Comparison of ENCODE assay signal across 9 mouse cellular contexts in the genomic region with DNA sequence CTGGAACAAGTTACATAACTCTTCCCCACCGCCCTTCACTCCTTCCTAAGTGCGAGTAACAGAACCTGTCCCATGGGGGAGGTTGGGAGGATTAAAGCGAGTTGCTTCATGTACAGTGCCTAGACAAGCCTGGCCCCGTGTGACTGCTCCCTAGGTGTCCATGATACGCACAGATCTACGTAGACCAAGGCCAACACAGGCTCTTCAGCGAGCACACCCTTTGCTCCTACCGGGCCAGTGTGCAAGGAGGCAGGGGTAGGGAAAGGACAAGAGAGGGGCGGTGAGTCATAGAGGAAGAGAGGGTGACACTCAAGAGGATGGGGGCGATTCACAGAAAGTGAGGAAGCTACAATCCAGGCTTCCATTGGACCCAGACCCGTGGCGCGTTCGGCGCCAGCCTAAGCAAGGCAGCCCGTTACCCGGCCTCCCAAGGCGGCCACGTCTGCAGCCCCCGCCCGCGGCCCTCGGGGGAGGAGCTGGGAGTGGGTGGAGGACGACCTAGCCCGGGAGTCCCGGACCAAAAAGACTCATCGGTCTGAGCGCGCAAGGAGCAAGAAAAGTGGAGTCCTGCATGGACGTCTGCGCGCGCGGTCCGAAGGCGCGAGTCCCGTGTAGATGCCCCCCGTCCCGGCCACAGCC. TPM values are rescaled to one million over a fixed set of nuclear protein-coding genes. Genes with fewer than 3 reads are reported as not detected.
A peak's percentile ranks its signal among the peaks of the same experiment; 100 is the strongest.
DNase-seq lines count a peak whose midpoint lies in the region; ATAC-seq lines count a peak whose summit lies in the region.
"Had no signal": no experiment of that assay in that cellular context is flagged by ENCODE, and none has a peak within 500 bp of the region (broad histone marks: within the 10 kb centered on the region; RNA-seq: fewer than 3 reads in every experiment).

No protein-coding gene starts in this region.

- H3K36me3 ChIP-seq in forebrain, embryonic 11.5 days (ENCODE audit: control insufficient read depth, insufficient read depth, low read length), result no peaks in the 10 kb centered on the region
- H3K36me3 ChIP-seq in limb, embryonic 15.5 days, result 0 out of 2 replicates have a peak, but pooled peaks cover under 1% of the 10 kb centered on the region
- H3K36me3 ChIP-seq in midbrain, embryonic 16.5 days (ENCODE audit: control insufficient read depth, insufficient read depth, low read length), result no peaks in the 10 kb centered on the region

- peaks cover 19% of the 10 kb centered on the region for H3K27me3 ChIP-seq in forebrain, embryonic 11.5 days (ENCODE audit: control insufficient read depth, insufficient read depth, low read length)
- H3K27me3 ChIP-seq in limb, embryonic 15.5 days, result no peaks in the 10 kb centered on the region
- H3K27me3 ChIP-seq in midbrain, embryonic 16.5 days (ENCODE audit: control insufficient read depth, insufficient read depth, low read depth, low read length), result peaks cover 24% of the 10 kb centered on the region

- H3K9me3 ChIP-seq in forebrain, embryonic 11.5 days (ENCODE audit: control insufficient read depth, low read length), result no peaks in the 10 kb centered on the region
- no peaks in the 10 kb centered on the region for H3K9me3 ChIP-seq in limb, embryonic 15.5 days
- no peaks in the 10 kb centered on the region for H3K9me3 ChIP-seq in midbrain, embryonic 16.5 days (replicated peaks; ENCODE audit: control insufficient read depth, low read length, poor library complexity, severe bottlenecking)

- peak overlapping the region; percentile 55 for H3K4me3 ChIP-seq in forebrain, embryonic 11.5 days (ENCODE audit: low read depth, low read length)
- H3K4me3 ChIP-seq in limb, embryonic 15.5 days, result peak overlapping the region; percentile 88
- H3K4me3 ChIP-seq in midbrain, embryonic 16.5 days (ENCODE audit: low read depth, low read length), result peak overlapping the region; percentile 37

- ATAC-seq in forebrain, embryonic 11.5 days (replicated peaks; ENCODE audit: low FRiP score), result peak; percentile 76
- peak; percentile 78 for ATAC-seq in limb, embryonic 15.5 days (ENCODE audit: insufficient number of reproducible peaks, low FRiP score, low TSS enrichment, low read depth)
- no peak for ATAC-seq in midbrain, embryonic 16.5 days

- 4% methylated on average over 40 of the region's 40 CpGs for WGBS in forebrain, embryonic 11.5 days
- WGBS in limb, embryonic 15.5 days, result 1% methylated on average over 40 of the region's 40 CpGs
- WGBS in midbrain, embryonic 16.5 days, result 3% methylated on average over 33 of the region's 40 CpGs

- no peak overlapping the region for H3K27ac ChIP-seq in forebrain, embryonic 11.5 days (ENCODE audit: low read depth, low read length)
- peak overlapping the region; percentile 96 for H3K27ac ChIP-seq in limb, embryonic 15.5 days
- H3K27ac ChIP-seq in midbrain, embryonic 16.5 days (ENCODE audit: low read length), result no peak overlapping the region

- H3K4me1 ChIP-seq in forebrain, embryonic 11.5 days (replicated peaks; ENCODE audit: control insufficient read depth, insufficient read depth, low read length), result 0 out of 2 replicates have a peak, but pooled peaks cover 6% of the 10 kb centered on the region
- peaks cover 48% of the 10 kb centered on the region for H3K4me1 ChIP-seq in limb, embryonic 15.5 days
- peaks cover 8% of the 10 kb centered on the region for H3K4me1 ChIP-seq in midbrain, embryonic 16.5 days (ENCODE audit: control insufficient read depth, insufficient read depth, low read length)

- peak; percentile 25 to 34 for DNase-seq in CD8-positive naive resting alpha-beta T cell, adult 2 months (ENCODE audit: low read depth in 2 of 2, low spot score in 2 of 2)
- DNase-seq in adipocyte (ENCODE audit: low spot score), result peak; percentile 64
- no peak for DNase-seq in forebrain, embryonic 11.5 days (ENCODE audit: low spot score)
- DNase-seq in heart, postnatal 4 days, result peak; percentile 75
- peak; percentile 49 to 50 for DNase-seq in thymus, adult 18-20 months
- DNase-seq in layer of hippocampus, postnatal 25 days (ENCODE audit: extremely low spot score in 1 of 2, low spot score in 1 of 2), result no peak

- H3K4me2 ChIP-seq in forebrain, embryonic 11.5 days (ENCODE audit: low read depth, low read length, severe bottlenecking), result peak overlapping the region; percentile 82
- peak overlapping the region; percentile 63 for H3K4me2 ChIP-seq in limb, embryonic 15.5 days
- H3K4me2 ChIP-seq in midbrain, embryonic 16.5 days (ENCODE audit: low read length), result peak overlapping the region; percentile 49

- peak overlapping the region; percentile 62 for H3K9ac ChIP-seq in forebrain, embryonic 11.5 days (ENCODE audit: low read length)
- peak overlapping the region; percentile 82 for H3K9ac ChIP-seq in limb, embryonic 15.5 days
- peak overlapping the region; percentile 56 for H3K9ac ChIP-seq in midbrain, embryonic 16.5 days (ENCODE audit: low read depth, low read length)

RNA-seq across cellular contexts. Expression of a gene that starts 0.5 kb away (rescaled TPM):
- 10.6 and 11.4 TPM in 2 replicates for polyA plus RNA-seq in forebrain, embryonic 11.5 days (2014; fragmentation: Nextera tagmentation; extraction: Ambion mirVana)
- total RNA-seq in heart, postnatal 4 days (2021), result 10 to 100 TPM; 62.4 to 65.8 TPM
- 57.6 and 62.7 TPM in 2 replicates for polyA plus RNA-seq in limb, embryonic 15.5 days (2015; fragmentation: Nextera tagmentation; extraction: Ambion mirVana)
- 7.6 and 10.6 TPM in 2 replicates for polyA plus RNA-seq in midbrain, embryonic 16.5 days (2015; fragmentation: Nextera tagmentation; extraction: Ambion mirVana)
- 10 to 100 TPM; 23.0 to 25.7 TPM for total RNA-seq in layer of hippocampus, postnatal 25 days (2021)

RNA-seq across cellular contexts. Expression of a gene that starts 13.8 kb away (rescaled TPM):
- not detected in 2 replicates for polyA plus RNA-seq in forebrain, embryonic 11.5 days (2014; fragmentation: Nextera tagmentation; extraction: Ambion mirVana)
- total RNA-seq in heart, postnatal 4 days (2021), result not detected
- not detected in 2 replicates for polyA plus RNA-seq in limb, embryonic 15.5 days (2015; fragmentation: Nextera tagmentation; extraction: Ambion mirVana)
- polyA plus RNA-seq in midbrain, embryonic 16.5 days (2015; fragmentation: Nextera tagmentation; extraction: Ambion mirVana), result not detected in 2 replicates
- total RNA-seq in layer of hippocampus, postnatal 25 days (2021), result not detected
- total RNA-seq: left cerebral cortex, postnatal 25 days had no signal

RNA-seq across cellular contexts. Expression of a gene that starts 22.2 kb away (rescaled TPM):
- 0.55 and 0.60 TPM in 2 replicates for polyA plus RNA-seq in forebrain, embryonic 11.5 days (2014; fragmentation: Nextera tagmentation; extraction: Ambion mirVana)
- 1 to 10 TPM; 1.4 to 1.7 TPM for total RNA-seq in heart, postnatal 4 days (2021)
- 3.1 and 3.2 TPM in 2 replicates for polyA plus RNA-seq in limb, embryonic 15.5 days (2015; fragmentation: Nextera tagmentation; extraction: Ambion mirVana)
- 1.3 and 3.0 TPM in 2 replicates for polyA plus RNA-seq in midbrain, embryonic 16.5 days (2015; fragmentation: Nextera tagmentation; extraction: Ambion mirVana)
- 10 to 100 TPM; 44.9 to 49.5 TPM for total RNA-seq in layer of hippocampus, postnatal 25 days (2021)

RNA-seq across cellular contexts. Expression of a gene that starts 25.8 kb away (rescaled TPM):
- polyA plus RNA-seq in forebrain, embryonic 11.5 days (2014; fragmentation: Nextera tagmentation; extraction: Ambion mirVana), result 16.5 and 20.7 TPM in 2 replicates
- total RNA-seq in heart, postnatal 4 days (2021), result 10 to 100 TPM in 1 of 2 experiments, 1 to 10 TPM in 1; 9.8 to 10.2 TPM
- polyA plus RNA-seq in limb, embryonic 15.5 days (2015; fragmentation: Nextera tagmentation; extraction: Ambion mirVana), result 22.3 and 25.2 TPM in 2 replicates
- polyA plus RNA-seq in midbrain, embryonic 16.5 days (2015; fragmentation: Nextera tagmentation; extraction: Ambion mirVana), result 29.4 and 29.8 TPM in 2 replicates
- 10 to 100 TPM; 18.2 to 18.8 TPM for total RNA-seq in layer of hippocampus, postnatal 25 days (2021)

RNA-seq across cellular contexts. Expression of a gene that starts 27.1 kb away (rescaled TPM):
- 20.9 and 21.5 TPM in 2 replicates for polyA plus RNA-seq in forebrain, embryonic 11.5 days (2014; fragmentation: Nextera tagmentation; extraction: Ambion mirVana)
- total RNA-seq in heart, postnatal 4 days (2021), result 10 to 100 TPM; 85.4 to 94.0 TPM
- polyA plus RNA-seq in limb, embryonic 15.5 days (2015; fragmentation: Nextera tagmentation; extraction: Ambion mirVana), result 30.0 and 30.7 TPM in 2 replicates
- 59.6 and 71.2 TPM in 2 replicates for polyA plus RNA-seq in midbrain, embryonic 16.5 days (2015; fragmentation: Nextera tagmentation; extraction: Ambion mirVana)
- total RNA-seq in layer of hippocampus, postnatal 25 days (2021), result 10 to 100 TPM; 58.6 to 70.6 TPM

Comparison
In these comparisons a context has a peak if more than half of its experiments do, and no peak if none do; other contexts are left out.
1. DNase-seq: peak in CD8-positive naive resting alpha-beta T cell, adult 2 months (2 of 2), adipocyte (single experiment), heart, postnatal 4 days (single experiment) and thymus, adult 18-20 months (2 of 2); none in forebrain, embryonic 11.5 days (single experiment) and layer of hippocampus, postnatal 25 days (0 of 2).
2. H3K4me3 ChIP-seq: peak in every context shown above with its lines; median percentile 88 in limb, embryonic 15.5 days; 55 in forebrain, embryonic 11.5 days; 37 in midbrain, embryonic 16.5 days.
3. Peak in every context shown above with its lines, with median percentiles within 50 percentile points of each other: H3K4me2 ChIP-seq and H3K9ac ChIP-seq.